Mouse (Mus musculus) hindbrain, postnatal 0 days (tissue): ENCODE measurements around the gene Qdpr. TPM values are rescaled to one million over a fixed set of nuclear protein-coding genes. Genes with fewer than 3 reads are reported as not detected.

Experiments
- ATAC-seq: fragments of 200-750 bp; cut with Nextera tagmentation; 2 replicates; pipeline ENCODE4 v1.8.0; 2017; ENCODE audit warnings: mild to moderate bottlenecking, moderate TSS enrichment, moderate library complexity
- DNase-seq: peaks from one replicate; pipeline ENCODE4 v3.0.0-alpha.2; 2015; ENCODE audit warnings: low spot score
- H3K27ac ChIP-seq: fragments of 300-500 bp; sonication (generic); 2 replicates; pipeline ENCODE4 v1.5.1; 2014; ENCODE audit warnings: mild to moderate bottlenecking
- H3K27me3 ChIP-seq: fragments of 300-500 bp; sonication (generic); 2 replicates; pipeline ENCODE4 v1.6.1; 2014; ENCODE audit warnings: low read length, mixed read lengths; ENCODE audit not compliant: insufficient read depth
- H3K36me3 ChIP-seq: fragments of 300-500 bp; sonication (generic); 2 replicates; pipeline ENCODE4 v1.6.1; 2014; ENCODE audit warnings: low read length, mixed read lengths; ENCODE audit not compliant: insufficient read depth
- H3K4me1 ChIP-seq: fragments of 300-500 bp; sonication (generic); 2 replicates; pipeline ENCODE4 v1.6.1; 2014; ENCODE audit warnings: antibody characterized with exemption, low read length, mixed read lengths; ENCODE audit not compliant: insufficient read depth
- H3K4me2 ChIP-seq: fragments of 300-500 bp; sonication (generic); 2 replicates; pipeline ENCODE4 v1.6.1; 2014; ENCODE audit warnings: low read depth, mild to moderate bottlenecking, low read length, moderate library complexity, mixed read lengths
- H3K4me3 ChIP-seq: fragments of 300-500 bp; sonication (generic); 2 replicates; pipeline ENCODE4 v1.5.1; 2014; ENCODE audit warnings: low read length
- H3K9ac ChIP-seq: fragments of 300-500 bp; sonication (generic); replicated peaks from 2 replicates; pipeline ENCODE4 v1.6.1; 2014; ENCODE audit warnings: mild to moderate bottlenecking, low read length, moderate library complexity, mixed read lengths
- H3K9me3 ChIP-seq: fragments of 300-500 bp; sonication (generic); 2 replicates; pipeline ENCODE4 v1.6.1; 2016; ENCODE audit warnings: low read length, mixed read lengths
- CTCF ChIP-seq: IDR thresholded peaks from 2 replicates; pipeline ENCODE4 v1.5.1; 2016; ENCODE audit warnings: antibody characterized with exemption, control low read depth, low read depth
- WGBS: fragments of 180-500 bp; shearing (Covaris S2); extraction: QIAGEN DNeasy Blood & Tissue Kit; methylation state at CpG from one replicate; pipeline ENCODE4 v1.1.7; 2014; 5-methylcytosine and 5-hydroxymethylcytosine counted together
- polyA plus RNA-seq: library from polyadenylated mRNA; unstranded; fragments of >200 nt; fragmentation: Nextera tagmentation; extraction: Ambion mirVana; gene quantifications from 2 replicates; pipeline ENCODE4 v1.2.1, GENCODE M21; 2015
- total RNA-seq: library from RNA; depleted of rRNA; stranded (reverse); fragments of >200 nt; gene quantifications from 2 replicates; pipeline ENCODE4 v1.2.3, GENCODE M21; 2014

The Qdpr gene
- total and polyA plus RNA-seq, 2 experiments from 2014 or later = 56.4 to 160 TPM

- no peak for DNase-seq
- 95% methylated on average over 1 of the region's 1 CpGs for WGBS
- H3K27ac ChIP-seq = no peak overlapping the region
- H3K9me3 ChIP-seq = no peaks in the 10 kb centered on the region
- no peak for ATAC-seq
- H3K4me2 ChIP-seq = no peak overlapping the region
- no peak overlapping the region for H3K9ac ChIP-seq
- H3K27me3 ChIP-seq = no peaks in the 10 kb centered on the region
- no peaks in the 10 kb centered on the region for H3K36me3 ChIP-seq
- no peak overlapping the region for H3K4me3 ChIP-seq
- H3K4me1 ChIP-seq = no peaks in the 10 kb centered on the region
- TF ChIP-seq CTCF = no peak
Measured at GRCm38 (mm10) chr5:45480066-45480465, 30.0 kb upstream of the Qdpr start.

- TF ChIP-seq CTCF = no peak
- Histone ChIP-seq H3K4me2 (no peak overlapping the region), H3K4me3 (no peak overlapping the region), H3K27ac (no peak overlapping the region), H3K9me3 (no peaks in the 10 kb centered on the region), H3K36me3 (no peaks in the 10 kb centered on the region), H3K4me1 (no peaks in the 10 kb centered on the region), H3K27me3 (no peaks in the 10 kb centered on the region), H3K9ac (no peak overlapping the region)
- DNase-seq (no peak), ATAC-seq (no peak)
- 78% methylated on average over 7 of the region's 7 CpGs for WGBS
Measured at GRCm38 (mm10) chr5:45477601-45478000, 27.6 kb upstream of the Qdpr start.

- 10% methylated on average over 6 of the region's 6 CpGs for WGBS
- no peak overlapping the region for H3K27ac ChIP-seq
- H3K4me1 ChIP-seq = no peaks in the 10 kb centered on the region
- ATAC-seq (peak; percentile 73), DNase-seq (peak; percentile 29)
- no peaks in the 10 kb centered on the region for H3K36me3 ChIP-seq
- no peak overlapping the region for H3K4me2 ChIP-seq
- H3K27me3 ChIP-seq = no peaks in the 10 kb centered on the region
- TF ChIP-seq CTCF = no peak
- H3K4me3 ChIP-seq = no peak overlapping the region
- H3K9ac ChIP-seq = no peak overlapping the region
- no peaks in the 10 kb centered on the region for H3K9me3 ChIP-seq
Measured at GRCm38 (mm10) chr5:45476288-45476687, 26.3 kb upstream of the Qdpr start.

- no peaks in the 10 kb centered on the region for H3K27me3 ChIP-seq
- H3K4me3 ChIP-seq = no peak overlapping the region
- DNase-seq (no peak), ATAC-seq (no peak)
- H3K4me2 ChIP-seq = no peak overlapping the region
- no peaks in the 10 kb centered on the region for H3K36me3 ChIP-seq
- H3K9ac ChIP-seq = no peak overlapping the region
- no peak overlapping the region for H3K27ac ChIP-seq
- TF ChIP-seq CTCF = no peak
- 86% methylated on average over 5 of the region's 5 CpGs for WGBS
- no peaks in the 10 kb centered on the region for H3K4me1 ChIP-seq
- H3K9me3 ChIP-seq = no peaks in the 10 kb centered on the region
Measured at GRCm38 (mm10) chr5:45475771-45476170, 25.7 kb upstream of the Qdpr start.

GRCm38 (mm10) chr5:45474758-45475157 is 24.7 kb upstream of the Qdpr start:
- H3K36me3 ChIP-seq = no peaks in the 10 kb centered on the region
- ATAC-seq (no peak), DNase-seq (no peak)
- no peak for TF ChIP-seq CTCF
- H3K4me3 ChIP-seq = no peak overlapping the region
- no peaks in the 10 kb centered on the region for H3K4me1 ChIP-seq
- H3K9me3 ChIP-seq = no peaks in the 10 kb centered on the region
- H3K4me2 ChIP-seq = no peak overlapping the region
- no peaks in the 10 kb centered on the region for H3K27me3 ChIP-seq
- 75% methylated on average over 3 of the region's 4 CpGs for WGBS
- no peak overlapping the region for H3K9ac ChIP-seq
- no peak overlapping the region for H3K27ac ChIP-seq

- no peaks in the 10 kb centered on the region for H3K9me3 ChIP-seq
- H3K4me2 ChIP-seq = no peak overlapping the region
- H3K9ac ChIP-seq = no peak overlapping the region
- no peaks in the 10 kb centered on the region for H3K4me1 ChIP-seq
- no peaks in the 10 kb centered on the region for H3K36me3 ChIP-seq
- TF ChIP-seq CTCF = peak; percentile 88
- 27% methylated on average over 6 of the region's 6 CpGs for WGBS
- H3K4me3 ChIP-seq = no peak overlapping the region
- no peak overlapping the region for H3K27ac ChIP-seq
- no peaks in the 10 kb centered on the region for H3K27me3 ChIP-seq
- DNase-seq (peak; percentile 91), ATAC-seq (peak; percentile 62; the same call in 1 of the 2 replicates)
Measured at GRCm38 (mm10) chr5:45474215-45474614, 24.2 kb upstream of the Qdpr start.

GRCm38 (mm10) chr5:45473521-45473920 is 23.5 kb upstream of the Qdpr start:
- Histone ChIP-seq H3K36me3 (no peaks in the 10 kb centered on the region), H3K9ac (no peak overlapping the region), H3K4me3 (no peak overlapping the region), H3K27ac (no peak overlapping the region), H3K4me2 (no peak overlapping the region), H3K4me1 (no peaks in the 10 kb centered on the region), H3K9me3 (no peaks in the 10 kb centered on the region), H3K27me3 (no peaks in the 10 kb centered on the region)
- DNase-seq (no peak), ATAC-seq (no peak)
- 61% methylated on average over 1 of the region's 1 CpGs for WGBS
- no peak for TF ChIP-seq CTCF
